Mouse (Mus musculus): ENCODE data around the gene Rhebl1. TPM values are rescaled to one million over a fixed set of nuclear protein-coding genes. Genes with fewer than 3 reads are reported as not detected.
"Not testable (repeated sequence)": the region's sequence is repeated elsewhere in the genome, so short reads cannot be mapped to it uniquely, and the experiment has no call there.

Gene Rhebl1
- total and polyA plus RNA-seq, 3 experiments, result 11.1 to 25.1 (median 17.6) TPM

DNA sequence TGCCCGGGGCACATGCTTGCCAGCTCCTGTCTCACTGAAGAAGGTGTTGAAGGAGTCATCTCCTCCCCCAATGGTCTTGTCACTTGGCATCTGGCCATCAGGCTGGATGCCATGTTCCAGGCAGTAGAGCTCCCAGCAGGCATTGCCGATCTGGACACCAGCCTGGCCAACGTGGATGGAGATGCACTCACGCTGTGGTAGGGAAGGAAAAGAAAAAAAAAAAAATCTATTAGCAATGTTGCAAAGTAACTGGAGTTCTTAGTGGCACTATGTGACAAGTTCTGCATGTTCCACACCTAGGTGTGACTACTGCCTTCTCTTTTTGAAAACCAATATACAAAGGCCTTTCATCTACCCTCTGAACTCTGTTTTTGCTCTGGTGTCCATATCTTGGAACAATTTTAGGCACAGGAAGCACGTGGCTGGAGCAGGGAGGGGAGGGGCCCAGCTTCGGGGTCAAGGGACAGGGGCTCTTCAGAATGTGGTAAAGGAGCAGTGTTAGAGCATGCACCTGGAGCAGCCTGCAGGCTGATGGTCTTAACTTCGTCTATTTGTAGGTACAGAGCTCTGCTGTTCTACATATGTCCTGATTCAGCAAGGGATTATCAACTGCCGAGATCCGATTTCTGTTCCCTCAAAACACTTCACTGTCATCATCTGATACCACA lies 38.8 kb upstream of the Rhebl1 start:
- TF ChIP-seq KAT2A (IDR thresholded peaks at IDR 0.05; ENCODE audit: insufficient replicate concordance, low read length) (0 out of 2 replicates have a peak, but pooled peaks have one; percentile 15), USF1 (IDR thresholded peaks at IDR 0.05; ENCODE audit: low read depth, low read length) (peak; percentile 11; the same call in 1 of the 2 replicates), MAX (IDR thresholded peaks at IDR 0.05; ENCODE audit: low read length) (peak; percentile 84), SIN3A (IDR thresholded peaks at IDR 0.05; ENCODE audit: low read length) (0 out of 2 replicates have a peak, but pooled peaks have one; percentile 8), MXI1 (IDR thresholded peaks at IDR 0.05; ENCODE audit: low read depth, low read length) (peak; percentile 95), MYC (IDR thresholded peaks at IDR 0.05; ENCODE audit: low read depth, low read length) (peak; percentile 81; the same call in 1 of the 2 replicates)
- H3K27me3 ChIP-seq (replicated peaks); H3K9me3 ChIP-seq (replicated peaks; ENCODE audit: low read length); H3K79me2 ChIP-seq (replicated peaks; ENCODE audit: control insufficient read depth, extremely low read depth, insufficient read depth, poor library complexity, severe bottlenecking); H3K27ac ChIP-seq (ENCODE audit: insufficient read depth, low read depth); dilution Hi-C loops (cut with MboI; ENCODE audit: extremely low pct_ligation_motif_present, extremely low pct_unique_long_range_greater_than_20kb, low sequenced_read_pairs): not testable (repeated sequence)
- in situ Hi-C loops (cut with MboI; ENCODE audit: low pct_ligation_motif_present, low pct_unique_long_range_greater_than_20kb, low sequenced_read_pairs), result loop anchor here (10.0 to 25.0 kb wide), 3 partner anchors 62 to 1346 kb away; no protein-coding TSS in a partner anchor
- peaks cover 15 to 31% of the 10 kb centered on the region in 2 experiments for H3K36me3 ChIP-seq (replicated peaks in 1 of 2; ENCODE audit: control insufficient read depth in 1 of 2, insufficient read depth in 1 of 2, low read length in 1 of 2)
- peak overlapping the region; percentile 63 to 84 (median 70) for H3K4me3 ChIP-seq (replicated peaks in 1 of 3; ENCODE audit: low read depth in 2 of 3, low read length in 2 of 3, poor library complexity in 1 of 3)
- DNase-seq (ENCODE audit: extremely low read depth), result peak; percentile 54
- peak overlapping the region; percentile 69 for H3K4me2 ChIP-seq (ENCODE audit: insufficient read depth, low read depth, poor library complexity, severe bottlenecking)
- H3K9ac ChIP-seq (ENCODE audit: insufficient read depth, low read depth), result peak overlapping the region; percentile 81
- peaks cover 4 to 38% of the 10 kb centered on the region in 2 experiments; a peak in 3 of 4 replicates for H3K4me1 ChIP-seq (ENCODE audit: control insufficient read depth in 1 of 2, insufficient read depth in 2 of 2)

DNA sequence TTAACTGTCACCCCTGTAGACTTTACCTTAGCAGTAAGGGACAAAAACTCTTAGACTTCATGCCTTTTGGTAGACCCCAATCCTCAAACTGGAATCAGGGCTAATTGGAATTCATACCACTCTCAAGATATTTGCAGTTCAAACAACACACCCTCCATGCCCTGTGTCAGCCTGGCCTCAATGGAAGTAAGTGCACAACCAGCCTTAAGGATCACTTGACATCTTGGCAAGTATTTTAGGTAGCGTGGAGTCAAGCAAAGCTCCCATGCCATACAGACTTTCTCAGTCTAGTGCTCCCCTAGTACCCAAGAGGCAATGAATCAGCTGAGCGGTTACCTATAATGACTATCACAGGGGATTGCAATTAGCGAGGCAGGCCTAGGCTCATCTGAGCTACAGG lies 36.7 kb upstream of the Rhebl1 start:
- Histone ChIP-seq H3K27me3 (replicated peaks) (no peaks in the 10 kb centered on the region), H3K4me2 (ENCODE audit: insufficient read depth, low read depth, poor library complexity, severe bottlenecking) (no peak overlapping the region), H3K4me1 (ENCODE audit: control insufficient read depth in 1 of 2, insufficient read depth in 2 of 2) (peaks cover 2 to 33% of the 10 kb centered on the region in 2 experiments), H3K9me3 (replicated peaks; ENCODE audit: low read length) (peaks cover 3% of the 10 kb centered on the region), H3K36me3 (replicated peaks in 1 of 2; ENCODE audit: control insufficient read depth in 1 of 2, insufficient read depth in 1 of 2, low read length in 1 of 2) (peaks cover 15 to 26% of the 10 kb centered on the region in 2 experiments), H3K4me3 (replicated peaks in 1 of 3; ENCODE audit: low read depth in 2 of 3, low read length in 2 of 3, poor library complexity in 1 of 3) (no peak overlapping the region), H3K79me2 (replicated peaks; ENCODE audit: control insufficient read depth, extremely low read depth, insufficient read depth, poor library complexity, severe bottlenecking) (peaks cover 10% of the 10 kb centered on the region), H3K9ac (ENCODE audit: insufficient read depth, low read depth) (no peak overlapping the region), H3K27ac (ENCODE audit: insufficient read depth, low read depth) (no peak overlapping the region)
- no peak for DNase-seq (ENCODE audit: extremely low read depth)
- dilution Hi-C loops (cut with MboI; ENCODE audit: extremely low pct_ligation_motif_present, extremely low pct_unique_long_range_greater_than_20kb, low sequenced_read_pairs), result no loop called here
- in situ Hi-C loops (cut with MboI; ENCODE audit: low pct_ligation_motif_present, low pct_unique_long_range_greater_than_20kb, low sequenced_read_pairs), result loop anchor here (10.0 to 25.0 kb wide), 3 partner anchors 64 to 1344 kb away; no protein-coding TSS in a partner anchor
- no peak for TF ChIP-seq PAX5 (IDR thresholded peaks at IDR 0.05; ENCODE audit: low read length)
- no peak for TF ChIP-seq ZC3H11A (IDR thresholded peaks at IDR 0.05; ENCODE audit: low read depth, low read length)
- TF ChIP-seq MAX (IDR thresholded peaks at IDR 0.05; ENCODE audit: low read length), result no peak
- no peak for TF ChIP-seq RAD21 (IDR thresholded peaks at IDR 0.05; ENCODE audit: low read depth, low read length)
- no peak for TF ChIP-seq JUND (conservative IDR thresholded peaks at IDR 0.05; ENCODE audit: low read depth, low read length)
- TF ChIP-seq CHD2 (IDR thresholded peaks at IDR 0.05; ENCODE audit: low read length), result no peak
- no peak for TF ChIP-seq POLR2A (IDR thresholded peaks at IDR 0.05; ENCODE audit: low read depth, low read length)
- no peak for TF ChIP-seq UBTF (IDR thresholded peaks at IDR 0.05; ENCODE audit: low read depth, low read length)
- TF ChIP-seq IRF4 (IDR thresholded peaks at IDR 0.05; ENCODE audit: low read depth, low read length), result no peak
- no peak for TF ChIP-seq RCOR1 (conservative IDR thresholded peaks at IDR 0.05; ENCODE audit: low read depth, low read length)
- TF ChIP-seq MXI1 (IDR thresholded peaks at IDR 0.05; ENCODE audit: low read depth, low read length), result no peak
- TF ChIP-seq USF1 (IDR thresholded peaks at IDR 0.05; ENCODE audit: low read depth, low read length), result no peak
- no peak for TF ChIP-seq NRF1 (IDR thresholded peaks at IDR 0.05; ENCODE audit: low read depth, low read length)
- TF ChIP-seq MEF2A (IDR thresholded peaks at IDR 0.05; ENCODE audit: borderline replicate concordance, low read depth, low read length), result no peak
